Mouse (Mus musculus) cerebellum, adult 9-10 months (tissue): ENCODE data around the gene Ripor3.

Experiments
- DNase-seq: peaks from one replicate; pipeline ENCODE4 v3.0.0; 2022

Gene Ripor3

DNA sequence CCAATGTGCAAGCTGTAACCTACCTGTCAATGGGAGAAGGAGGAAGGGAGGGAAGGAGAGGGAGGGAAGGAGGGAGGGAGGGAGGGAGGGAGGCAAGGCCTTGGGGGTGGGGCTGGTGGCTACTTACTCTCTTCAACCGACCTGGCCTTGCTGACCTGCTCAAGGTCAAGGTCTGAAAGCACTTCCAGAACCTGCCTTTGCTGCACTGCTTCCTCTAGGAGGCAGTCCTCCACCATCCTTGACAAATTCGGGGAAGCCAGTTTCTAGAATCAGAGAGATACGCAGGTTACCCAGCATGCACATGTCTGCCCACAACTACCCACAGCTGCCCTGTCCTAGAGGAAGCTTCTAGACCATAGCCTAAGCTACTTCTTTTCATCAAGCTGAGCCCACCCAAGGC lies 25.5 kb downstream of the Ripor3 start:
- no peak for DNase-seq

- DNase-seq: no peak
Measured at GRCm38 (mm10) chr2:167984371-167984770, 26.0 kb downstream of the Ripor3 start.

DNA sequence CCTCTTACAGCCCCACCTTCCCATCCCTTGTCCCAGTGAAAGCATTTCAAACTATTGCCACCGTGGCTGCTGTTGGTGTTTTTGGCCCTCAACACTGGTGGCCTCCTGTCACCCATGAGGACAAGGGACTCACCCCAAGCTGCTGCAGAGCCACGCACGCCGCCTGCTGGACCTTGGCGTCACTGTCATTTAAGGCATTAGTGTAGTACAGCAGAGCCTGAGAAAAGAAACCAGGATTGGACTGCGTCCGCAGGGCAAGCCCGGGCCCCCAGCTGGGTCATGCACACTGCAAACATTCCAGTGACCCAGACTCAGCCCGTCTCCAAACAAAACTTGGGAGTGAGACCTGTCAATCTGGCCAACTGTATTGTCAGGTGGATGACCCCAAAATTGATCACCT lies 27.8 kb downstream of the Ripor3 start:
- no peak for DNase-seq

GRCm38 (mm10) chr2:167980391-167980790 lies 30.0 kb downstream of the Ripor3 start:
- DNase-seq: no peak

GRCm38 (mm10) chr2:167978271-167978670 lies 32.1 kb downstream of the Ripor3 start:
- no peak for DNase-seq

DNA sequence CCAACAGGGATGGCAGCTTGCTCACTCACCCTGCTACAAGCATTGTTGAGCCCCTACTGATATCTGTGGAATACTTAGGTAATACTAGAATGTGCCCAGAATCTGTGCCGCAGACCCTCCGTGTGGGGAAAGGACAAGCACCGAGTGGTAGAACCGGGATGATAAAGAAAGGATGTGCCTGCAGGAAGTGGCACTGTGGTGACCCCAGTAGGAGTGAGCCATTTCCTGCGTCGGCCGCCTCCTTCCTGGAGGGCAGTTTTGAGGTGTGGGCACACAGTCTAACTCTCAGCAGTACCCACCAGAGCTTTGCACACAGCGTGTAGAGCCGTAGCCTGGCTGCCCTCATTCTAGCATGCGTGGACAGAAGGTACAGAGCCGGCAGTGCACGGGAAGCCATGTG lies 34.7 kb downstream of the Ripor3 start:
- DNase-seq: no peak

DNA sequence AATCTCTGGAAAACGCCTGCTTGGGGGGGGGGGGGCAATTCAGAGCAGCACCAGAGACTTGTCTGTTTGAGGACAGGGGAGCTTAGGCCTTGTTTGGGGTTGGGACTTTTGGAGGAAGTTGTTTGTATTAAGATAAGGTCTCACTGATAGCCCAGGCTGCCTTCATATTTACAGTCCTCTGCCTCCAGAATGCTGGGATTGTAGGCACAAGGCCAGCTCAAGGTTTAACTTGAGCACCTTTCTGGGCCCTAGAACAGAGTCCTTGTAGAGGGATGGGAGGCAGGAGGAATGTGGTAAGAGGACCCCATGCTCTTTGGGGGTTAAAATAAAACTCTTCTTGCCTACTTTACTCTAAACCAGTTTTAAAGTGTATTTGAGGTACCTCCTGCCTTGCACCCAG lies 37.6 kb downstream of the Ripor3 start:
- DNase-seq: no peak

DNA sequence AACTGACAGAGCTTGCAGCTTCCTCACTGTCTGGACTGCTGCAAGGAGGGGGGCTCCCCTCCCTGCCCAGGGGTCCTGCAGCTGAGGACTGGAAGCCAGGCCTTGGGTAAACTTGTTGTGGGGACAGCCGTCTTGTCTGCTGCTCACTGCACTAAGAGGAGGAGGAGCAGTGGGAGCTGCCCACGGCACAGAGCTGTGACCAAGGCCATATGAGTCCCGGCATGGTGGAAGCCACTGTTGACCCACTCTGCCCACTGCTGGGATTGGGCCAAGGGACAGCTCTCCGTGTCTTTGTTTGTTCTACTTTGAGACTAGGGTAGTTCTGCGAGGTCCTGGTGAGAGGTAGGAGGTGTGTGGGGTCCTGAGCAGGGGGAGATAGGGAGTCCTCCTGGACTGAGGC lies 38.3 kb downstream of the Ripor3 start:
- no peak for DNase-seq

DNA sequence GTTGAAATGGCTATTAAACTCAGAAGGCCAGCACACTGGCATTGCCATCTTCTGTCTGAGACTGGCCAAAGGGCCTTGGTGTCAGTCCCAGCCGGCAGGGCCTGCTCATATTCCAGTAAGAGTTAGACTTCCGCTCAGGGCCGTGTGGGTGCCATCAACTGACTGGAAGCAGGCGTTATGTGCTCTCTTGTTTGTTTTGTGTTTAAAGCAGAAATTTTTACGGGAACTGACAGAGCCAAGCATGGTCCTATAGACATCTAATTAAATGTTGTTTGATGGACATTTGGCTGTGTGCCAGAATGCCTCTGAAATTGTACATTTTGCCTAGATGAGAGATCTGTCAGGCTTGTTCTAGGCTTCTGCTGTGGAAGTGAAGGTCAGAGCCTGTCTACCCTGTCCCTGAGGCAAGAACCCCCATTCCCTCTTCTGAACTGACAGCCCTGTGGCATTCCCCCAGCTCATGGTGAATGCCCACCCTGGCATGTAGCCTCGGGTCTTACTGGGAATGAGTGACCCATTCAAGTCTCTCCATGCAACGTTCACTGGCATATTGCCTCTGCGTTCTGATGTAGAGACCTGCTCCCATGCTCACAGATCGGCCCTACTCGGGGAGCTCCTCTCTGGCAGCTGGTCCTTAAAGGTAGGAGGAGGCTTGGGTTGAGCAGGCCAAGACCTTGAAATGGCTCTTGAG lies 40.4 kb downstream of the Ripor3 start:
- DNase-seq: no peak

- DNase-seq: no peak
Measured at GRCm38 (mm10) chr2:167968504-167968903, 41.9 kb downstream of the Ripor3 start.

- DNase-seq: no peak
Measured at GRCm38 (mm10) chr2:167965911-167966310, 44.5 kb downstream of the Ripor3 start.

GRCm38 (mm10) chr2:167964320-167964719 lies 46.1 kb downstream of the Ripor3 start:
- DNase-seq: no peak

DNA sequence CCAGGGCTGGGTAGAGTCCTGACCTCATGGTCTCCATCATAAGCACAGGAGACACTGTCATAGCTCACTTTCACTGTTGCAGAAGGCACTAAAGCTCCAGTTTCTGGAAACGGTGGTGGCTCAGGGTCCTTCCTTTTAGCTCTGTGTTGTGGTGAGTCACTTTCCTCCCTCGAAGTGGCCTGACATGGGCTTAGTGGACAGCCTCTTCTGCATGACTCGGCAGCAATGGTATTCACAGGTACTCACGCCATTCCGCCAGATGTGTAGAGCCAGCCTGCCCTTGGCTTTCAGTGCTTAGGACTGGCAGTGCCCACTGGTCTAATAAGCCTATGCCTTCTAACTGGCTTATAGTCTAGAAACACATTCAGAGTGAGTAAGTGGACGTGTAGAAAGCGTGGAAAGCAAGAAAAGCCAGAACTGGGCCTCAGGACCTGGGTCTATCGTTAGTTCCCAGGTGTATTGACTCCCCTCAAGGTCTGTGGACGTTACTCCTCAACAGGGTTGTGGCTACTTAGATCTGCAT lies 46.6 kb downstream of the Ripor3 start:
- no peak for DNase-seq

DNA sequence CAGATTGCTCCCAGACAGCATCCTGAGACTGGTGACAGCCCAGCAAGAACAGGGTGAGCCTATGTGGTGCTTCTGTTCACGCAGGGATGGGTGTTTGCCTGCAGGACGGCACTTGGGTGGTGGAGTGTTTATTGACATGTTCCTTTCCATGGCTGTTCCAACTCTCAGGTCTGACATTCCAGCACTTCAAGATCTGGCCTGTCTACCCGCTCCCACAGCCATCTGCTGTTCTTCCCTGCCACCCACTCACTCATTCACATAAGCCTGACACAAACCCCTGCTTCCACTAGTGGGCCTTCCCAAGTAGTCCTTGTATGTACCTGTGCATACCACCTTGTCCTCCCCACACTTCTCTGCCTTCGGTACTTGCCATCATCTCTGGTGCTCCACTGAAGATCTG lies 47.2 kb downstream of the Ripor3 start:
- DNase-seq: no peak

DNA sequence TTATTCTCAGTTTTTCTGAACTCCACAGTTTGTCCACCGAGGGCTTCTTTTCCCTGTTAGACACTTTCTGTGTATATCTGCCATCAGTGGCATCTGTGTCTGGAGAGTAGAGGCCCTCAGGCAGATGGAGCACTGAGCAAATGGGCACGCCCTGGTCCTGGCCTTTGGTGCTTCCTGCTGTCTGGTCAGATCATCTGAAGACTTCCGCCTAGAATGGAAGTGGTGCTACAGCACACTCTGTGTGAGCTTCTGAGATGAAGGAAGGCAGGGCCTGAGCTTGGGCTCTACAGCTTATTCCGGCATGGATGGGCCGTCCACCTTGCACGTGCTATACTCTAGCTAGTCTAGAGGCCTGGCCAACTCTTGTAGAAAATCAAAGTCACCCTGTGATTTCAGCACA lies 48.1 kb downstream of the Ripor3 start:
- DNase-seq: no peak

DNA sequence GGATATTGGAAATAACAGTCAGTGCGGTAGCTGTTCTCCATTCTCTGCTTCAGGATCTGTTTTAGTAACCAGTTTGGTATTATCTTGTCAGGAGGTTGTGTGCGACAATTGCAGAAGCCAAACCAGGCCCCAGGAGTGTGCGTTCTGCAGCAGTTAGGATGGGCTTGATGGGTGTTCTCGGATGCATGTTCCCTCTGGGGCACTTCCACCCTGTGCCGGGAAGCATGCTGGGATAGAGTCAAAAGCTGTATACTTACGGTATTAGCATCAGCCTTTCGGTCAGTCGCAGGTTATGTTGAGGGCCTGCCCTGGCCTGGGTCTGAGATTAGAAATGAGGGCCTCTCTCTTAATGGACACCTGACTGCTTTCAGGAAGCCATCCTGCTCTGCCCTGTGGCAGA lies 49.8 kb downstream of the Ripor3 start:
- DNase-seq: no peak

- DNase-seq: no peak
Measured at GRCm38 (mm10) chr2:167959996-167960395, 50.4 kb downstream of the Ripor3 start.

DNA sequence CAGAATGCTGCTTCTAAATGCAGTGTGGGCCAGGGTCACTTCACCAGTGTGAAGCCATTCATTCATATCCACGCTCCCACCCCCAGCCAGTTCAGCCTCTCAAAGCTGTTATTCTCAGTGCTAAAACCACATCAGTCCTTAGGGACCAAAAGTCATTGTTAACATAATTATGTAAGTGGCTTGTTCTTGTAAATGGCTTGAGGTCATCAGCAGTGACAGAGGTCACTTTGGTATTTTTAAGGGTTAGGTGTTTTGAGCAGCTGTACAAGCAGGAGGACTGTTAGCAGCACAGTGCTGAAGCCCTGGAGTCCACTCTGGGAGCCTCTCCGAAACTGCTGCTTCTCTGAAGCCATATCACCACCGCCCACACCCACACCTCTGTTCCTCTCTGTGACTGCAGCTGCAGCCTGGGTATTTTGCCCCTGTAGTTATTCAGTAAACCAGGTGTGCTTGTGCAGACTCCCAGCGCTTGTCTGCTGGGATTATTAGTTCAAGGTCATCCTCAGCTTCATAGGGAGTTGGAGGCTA lies 51.0 kb downstream of the Ripor3 start:
- DNase-seq: no peak

- DNase-seq: peak; percentile 76
Measured at GRCm38 (mm10) chr2:167958843-167959242, 51.6 kb downstream of the Ripor3 start.

- peak; percentile 59 for DNase-seq
Measured at GRCm38 (mm10) chr2:167958082-167958788, 52.2 kb downstream of the Ripor3 start.

DNA sequence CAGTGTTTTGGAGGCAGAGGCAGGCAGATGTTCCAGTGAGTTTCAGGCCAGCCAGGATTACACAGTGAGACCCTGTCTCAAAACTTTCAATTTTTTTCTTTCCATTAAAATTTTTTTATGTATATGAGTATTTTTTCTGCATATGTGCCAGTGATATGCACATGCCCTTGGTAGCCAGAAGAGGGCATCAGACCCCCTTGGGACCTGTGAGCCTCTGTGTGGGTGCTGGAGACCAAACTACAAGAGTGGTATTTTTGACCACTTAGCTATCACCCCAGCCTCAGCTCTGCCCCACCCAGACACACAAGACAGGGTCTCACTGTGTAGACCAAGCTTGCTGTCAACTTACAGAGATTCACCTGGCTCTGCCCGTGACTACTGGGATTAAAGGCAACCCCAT lies 52.9 kb downstream of the Ripor3 start:
- DNase-seq: no peak

- DNase-seq: no peak
Measured at GRCm38 (mm10) chr2:167954928-167955327, 55.5 kb downstream of the Ripor3 start.

- no peak for DNase-seq
Measured at GRCm38 (mm10) chr2:167953819-167954218, 56.6 kb downstream of the Ripor3 start.
